Mouse (Mus musculus) midbrain, embryonic 16.5 days (tissue): ENCODE data around the gene Zfp526. TPM values are rescaled to one million over a fixed set of nuclear protein-coding genes. Genes with fewer than 3 reads are reported as not detected.
A peak's percentile ranks its signal among the peaks of the same experiment; 100 is the strongest.

Experiments
- ATAC-seq: fragments of 200-750 bp; cut with Nextera tagmentation; 2 replicates; pipeline ENCODE4 v1.8.0; 2017; ENCODE audit warnings: moderate TSS enrichment
- H3K27ac ChIP-seq: fragments of 300-500 bp; sonication (generic); 2 replicates; pipeline ENCODE4 v1.5.1; 2014; ENCODE audit warnings: mild to moderate bottlenecking, low read length, mixed read lengths
- H3K27me3 ChIP-seq: fragments of 300-500 bp; sonication (generic); 2 replicates; pipeline ENCODE4 v1.6.1; 2014; ENCODE audit warnings: low read depth, low read length, mixed read lengths; ENCODE audit not compliant: control insufficient read depth, insufficient read depth
- H3K36me3 ChIP-seq: fragments of 300-500 bp; sonication (generic); 2 replicates; pipeline ENCODE4 v1.6.1; 2014; ENCODE audit warnings: mild to moderate bottlenecking, low read length, moderate library complexity, mixed read lengths; ENCODE audit not compliant: control insufficient read depth, insufficient read depth
- H3K4me1 ChIP-seq: fragments of 300-500 bp; sonication (generic); 2 replicates; pipeline ENCODE4 v1.6.1; 2014; ENCODE audit warnings: mild to moderate bottlenecking, low read length, mixed read lengths; ENCODE audit not compliant: control insufficient read depth, insufficient read depth
- H3K4me2 ChIP-seq: fragments of 300-500 bp; sonication (generic); 2 replicates; pipeline ENCODE4 v1.6.1; 2014; ENCODE audit warnings: mild to moderate bottlenecking, low read length, mixed read lengths
- H3K4me3 ChIP-seq: fragments of 300-500 bp; sonication (generic); 2 replicates; pipeline ENCODE4 v1.5.1; 2014; ENCODE audit warnings: low read depth, mild to moderate bottlenecking, low read length, moderate library complexity, mixed read lengths
- H3K9ac ChIP-seq: fragments of 300-500 bp; sonication (generic); 2 replicates; pipeline ENCODE4 v1.6.1; 2014; ENCODE audit warnings: low read depth, low read length, mixed read lengths
- H3K9me3 ChIP-seq: fragments of 300-500 bp; sonication (generic); replicated peaks from 2 replicates; pipeline ENCODE4 v1.6.1; 2014; ENCODE audit warnings: mild to moderate bottlenecking, low read length, mixed read lengths; ENCODE audit not compliant: control insufficient read depth, poor library complexity, severe bottlenecking
- WGBS: fragments of 180-500 bp; shearing (Covaris S2); extraction: QIAGEN DNeasy Blood & Tissue Kit; methylation state at CpG from one replicate; pipeline ENCODE4 v1.1.7; 2014; 5-methylcytosine and 5-hydroxymethylcytosine counted together
- polyA plus RNA-seq: library from polyadenylated mRNA; unstranded; fragments of >200 nt; fragmentation: Nextera tagmentation; extraction: Ambion mirVana; gene quantifications from 2 replicates; pipeline ENCODE4 v1.2.1, GENCODE M21; 2015

Zfp526 gene
- polyA plus RNA-seq, 1 experiment from 2014 or later = 1.7 TPM

DNA sequence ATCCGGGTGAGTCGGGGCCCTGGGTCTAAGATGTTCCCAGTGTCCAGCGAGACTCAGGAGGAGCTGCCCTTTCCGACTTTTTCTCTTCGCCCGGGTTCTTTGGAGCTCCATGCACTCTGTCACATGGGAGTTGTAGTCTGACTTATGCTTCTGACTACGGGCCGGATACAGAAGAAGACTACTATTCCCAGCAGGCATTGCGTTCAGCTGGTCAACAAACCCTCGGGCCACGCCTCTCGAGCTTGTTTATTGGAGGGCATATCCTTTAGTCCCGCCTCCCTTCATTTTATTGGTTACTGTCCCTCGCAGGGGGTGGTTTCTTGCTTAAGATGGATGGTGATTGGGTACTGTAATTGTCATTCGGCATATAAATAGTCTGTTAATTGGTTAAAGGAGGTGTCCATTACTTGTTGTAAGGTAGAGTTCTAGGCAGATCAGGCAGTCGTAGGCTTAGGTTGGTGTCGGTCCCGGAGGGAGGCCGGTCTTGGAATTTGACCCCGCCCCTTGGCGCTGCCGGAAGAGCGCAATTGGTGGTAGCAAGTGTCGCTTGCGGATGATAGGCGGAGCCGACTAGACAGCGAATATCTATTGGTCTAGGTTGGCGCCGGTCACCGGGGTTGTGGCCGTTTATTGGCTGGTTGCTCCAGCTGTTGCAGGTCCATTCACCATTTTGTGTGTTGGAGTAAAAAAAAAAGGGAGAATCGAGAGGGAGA is 46.7 kb downstream of the Zfp526 start:
- peaks cover 22% of the 10 kb centered on the region for H3K4me1 ChIP-seq
- no peaks in the 10 kb centered on the region for H3K27me3 ChIP-seq
- peak overlapping the region; percentile 72 for H3K4me2 ChIP-seq
- H3K36me3 ChIP-seq = peaks cover 19% of the 10 kb centered on the region
- WGBS = under 1% methylated on average over 33 of the region's 33 CpGs
- peak overlapping the region; percentile 96 for H3K27ac ChIP-seq
- peak overlapping the region; percentile 86 for H3K4me3 ChIP-seq
- peak; percentile 97 for ATAC-seq
- H3K9ac ChIP-seq = peak overlapping the region; percentile 95
- no peaks in the 10 kb centered on the region for H3K9me3 ChIP-seq

DNA sequence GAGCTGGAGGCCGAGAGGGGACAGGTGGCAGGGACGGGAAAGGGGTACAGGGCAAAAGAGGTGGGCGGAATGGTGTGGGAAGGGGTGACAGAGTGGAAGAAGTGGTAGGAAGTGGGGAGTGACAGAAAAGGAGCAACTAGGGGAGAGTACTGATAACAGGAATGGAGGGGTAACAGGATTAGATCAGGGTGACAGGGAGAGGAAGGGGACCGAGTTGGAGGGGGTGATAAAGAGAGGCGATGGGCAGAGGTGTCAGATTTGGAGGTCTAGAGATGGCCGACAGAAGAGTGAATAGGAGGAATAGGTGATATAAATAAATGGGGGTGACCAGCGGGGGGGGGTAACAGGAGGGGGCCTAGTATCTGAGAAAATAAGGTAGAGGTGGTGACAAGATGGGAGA is 47.4 kb downstream of the Zfp526 start:
- H3K4me1 ChIP-seq = peaks cover 27% of the 10 kb centered on the region
- H3K9ac ChIP-seq = peak overlapping the region; percentile 95
- H3K27me3 ChIP-seq = no peaks in the 10 kb centered on the region
- peak overlapping the region; percentile 71 for H3K4me2 ChIP-seq
- H3K9me3 ChIP-seq = no peaks in the 10 kb centered on the region
- no peak for ATAC-seq
- peak overlapping the region; percentile 86 for H3K4me3 ChIP-seq
- H3K36me3 ChIP-seq = peaks cover 26% of the 10 kb centered on the region
- WGBS = 2% methylated on average over 7 of the region's 7 CpGs
- H3K27ac ChIP-seq = peak overlapping the region; percentile 85

DNA sequence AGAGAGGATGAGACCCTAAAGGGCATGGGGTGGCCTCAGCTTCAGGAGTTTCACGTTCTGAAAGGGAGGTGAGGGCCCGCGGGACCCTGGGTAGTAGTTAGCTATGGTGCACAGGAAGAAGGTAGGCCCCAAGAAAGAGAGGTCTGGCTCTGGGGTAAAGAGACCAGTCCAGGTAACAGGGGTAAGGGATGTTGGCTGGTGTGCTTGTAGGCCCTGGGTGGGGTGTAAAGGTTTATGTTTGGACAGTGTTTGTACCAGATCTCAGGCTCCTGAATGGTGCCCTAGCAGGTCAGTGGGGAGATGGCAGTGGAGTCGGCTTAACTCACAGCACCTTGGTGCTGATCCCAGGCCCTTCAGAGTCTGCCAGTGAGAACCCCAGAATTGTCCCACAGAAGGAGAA is 47.8 kb downstream of the Zfp526 start:
- no peaks in the 10 kb centered on the region for H3K27me3 ChIP-seq
- H3K27ac ChIP-seq = no peak overlapping the region
- H3K36me3 ChIP-seq = peaks cover 27% of the 10 kb centered on the region
- H3K9me3 ChIP-seq = no peaks in the 10 kb centered on the region
- peaks cover 31% of the 10 kb centered on the region for H3K4me1 ChIP-seq
- H3K4me3 ChIP-seq = peak overlapping the region; percentile 86
- ATAC-seq = no peak
- peak overlapping the region; percentile 71 for H3K4me2 ChIP-seq
- peak overlapping the region; percentile 95 for H3K9ac ChIP-seq
- WGBS = 37% methylated on average over 4 of the region's 4 CpGs

DNA sequence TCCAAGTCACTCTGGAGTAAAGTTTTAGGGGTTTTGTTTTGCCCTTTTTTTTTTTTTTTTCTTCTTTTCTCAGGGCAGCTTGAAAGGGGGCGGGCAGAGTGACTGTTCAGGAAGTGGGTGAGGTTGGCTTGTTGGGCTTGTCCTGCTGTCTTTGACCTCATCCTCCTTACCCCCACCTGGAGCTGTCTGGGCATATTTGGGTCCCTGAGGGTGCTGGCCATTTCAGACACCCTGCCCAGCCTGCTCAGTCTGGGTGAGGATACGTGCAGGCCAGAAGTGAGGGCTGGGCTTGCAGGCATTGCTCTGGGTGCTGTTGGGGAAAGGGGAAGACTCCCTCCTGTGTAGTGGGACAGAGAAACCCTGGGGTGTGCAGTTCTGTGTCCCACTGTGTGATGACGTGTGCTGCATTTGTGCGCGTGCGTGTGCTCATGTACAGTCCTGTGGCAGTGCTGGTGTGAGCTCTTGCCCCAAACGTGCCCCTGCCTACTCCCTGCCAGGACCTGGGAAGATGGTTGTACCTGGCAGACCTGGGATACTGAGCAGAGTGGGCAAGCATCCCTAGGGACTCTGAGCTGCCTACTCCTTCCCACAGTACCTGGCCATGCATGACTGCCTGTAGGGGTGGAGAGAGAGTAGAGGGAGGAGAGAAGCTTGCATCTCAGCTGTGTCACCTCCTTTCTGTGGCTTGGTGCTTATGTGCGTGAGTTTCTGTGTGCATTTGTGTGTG is 48.5 kb downstream of the Zfp526 start:
- peak overlapping the region; percentile 86 for H3K4me3 ChIP-seq
- 88% methylated on average over 8 of the region's 8 CpGs for WGBS

DNA sequence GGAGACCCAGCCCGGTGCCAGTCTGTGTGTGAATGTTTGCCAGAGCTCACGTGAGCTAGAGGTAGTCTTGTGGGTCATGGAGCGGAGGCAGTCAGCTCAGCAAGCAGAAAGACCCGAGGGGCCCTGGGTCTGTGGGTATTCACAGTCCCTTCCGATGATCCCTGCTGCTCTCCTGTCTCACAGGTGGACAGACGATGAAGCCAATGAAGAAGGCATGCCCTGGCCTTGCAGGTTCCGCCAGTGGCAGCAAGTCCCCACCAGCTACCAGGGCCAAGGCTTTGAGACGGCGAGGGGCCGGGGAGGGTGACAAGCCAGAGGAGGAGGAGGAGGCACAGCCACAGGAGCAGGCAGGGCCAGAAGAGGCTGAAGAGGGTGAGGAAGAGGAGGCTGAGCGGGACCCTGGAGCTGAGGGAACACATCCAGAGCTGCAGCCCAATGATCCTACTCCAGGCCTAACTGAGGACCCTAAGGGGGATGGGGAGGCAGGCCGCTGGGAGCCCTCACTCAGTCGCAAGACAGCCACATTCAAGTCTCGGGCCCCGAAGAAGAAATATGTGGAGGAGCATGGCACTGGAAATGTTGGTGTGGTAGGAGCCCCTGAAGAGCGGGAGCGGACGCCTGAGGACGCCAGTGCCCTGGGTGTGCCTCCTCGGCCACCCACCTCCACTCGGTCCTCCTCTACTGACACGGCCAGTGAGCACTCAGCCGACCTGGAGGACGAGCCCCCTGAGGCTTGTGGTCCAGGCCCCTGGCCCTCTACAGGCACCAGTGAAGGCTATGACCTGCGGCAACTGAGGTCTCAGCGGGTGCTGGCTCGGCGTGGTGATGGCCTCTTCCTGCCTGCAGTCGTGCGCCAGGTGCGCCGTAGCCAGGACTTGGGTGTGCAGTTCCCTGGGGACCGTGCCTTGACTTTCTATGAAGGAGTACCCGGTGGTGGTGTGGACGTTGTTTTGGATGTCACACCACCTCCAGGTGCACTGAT is 49.7 kb downstream of the Zfp526 start:
- no peaks in the 10 kb centered on the region for H3K9me3 ChIP-seq
- no peak overlapping the region for H3K27ac ChIP-seq
- peaks cover 47% of the 10 kb centered on the region for H3K4me1 ChIP-seq
- H3K36me3 ChIP-seq = peaks cover 27% of the 10 kb centered on the region
- WGBS = 91% methylated on average over 35 of the region's 35 CpGs
- H3K27me3 ChIP-seq = no peaks in the 10 kb centered on the region
- no peak for ATAC-seq
- no peak overlapping the region for H3K4me2 ChIP-seq
- H3K9ac ChIP-seq = no peak overlapping the region
- no peak overlapping the region for H3K4me3 ChIP-seq

More for the DNA sequence above, 48.5 kb downstream of the Zfp526 start:
- peaks cover 36% of the 10 kb centered on the region for H3K4me1 ChIP-seq
- H3K9ac ChIP-seq = peak overlapping the region; percentile 95
- no peak for ATAC-seq
- peaks cover 27% of the 10 kb centered on the region for H3K36me3 ChIP-seq
- H3K27me3 ChIP-seq = no peaks in the 10 kb centered on the region
- H3K27ac ChIP-seq = no peak overlapping the region
- no peaks in the 10 kb centered on the region for H3K9me3 ChIP-seq
- H3K4me2 ChIP-seq = peak overlapping the region; percentile 71

DNA sequence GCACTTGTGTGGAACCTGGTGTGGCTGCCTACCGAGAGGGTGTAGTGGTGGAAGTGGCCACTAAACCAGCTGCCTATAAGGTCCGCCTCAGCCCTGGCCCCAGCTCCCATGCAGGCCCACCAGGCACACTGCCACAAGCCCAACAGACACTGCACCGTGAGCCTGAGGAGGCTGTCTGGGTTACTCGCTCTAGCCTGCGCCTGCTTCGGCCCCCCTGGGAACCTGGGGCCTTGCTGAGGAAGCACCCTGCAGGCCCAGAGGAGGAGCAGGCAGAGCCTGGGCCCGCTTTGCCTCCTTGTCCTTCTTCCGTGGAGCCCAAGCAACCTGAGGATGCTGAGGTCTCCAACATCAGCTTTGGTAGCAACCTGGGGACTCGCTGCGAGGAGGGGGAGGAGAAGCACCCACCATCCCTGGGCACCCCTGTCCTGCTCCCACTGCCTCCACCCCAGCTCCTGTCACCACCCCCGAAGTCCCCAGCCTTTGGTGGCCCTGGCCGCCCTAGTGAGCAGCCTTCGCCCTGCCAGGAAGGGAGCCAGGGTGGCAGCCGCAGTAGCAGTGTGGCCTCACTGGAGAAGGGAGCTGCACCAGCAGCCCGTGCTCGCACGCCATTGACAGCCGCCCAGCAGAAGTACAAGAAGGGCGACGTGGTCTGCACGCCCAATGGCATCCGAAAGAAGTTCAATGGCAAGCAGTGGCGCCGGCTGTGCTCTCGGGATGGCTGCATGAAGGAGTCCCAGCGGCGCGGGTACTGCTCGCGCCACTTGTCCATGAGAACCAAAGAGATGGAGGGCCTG is 50.6 kb downstream of the Zfp526 start:
- WGBS = 93% methylated on average over 30 of the region's 30 CpGs
- H3K4me2 ChIP-seq = no peak overlapping the region
- H3K36me3 ChIP-seq = peaks cover 27% of the 10 kb centered on the region
- H3K27me3 ChIP-seq = no peaks in the 10 kb centered on the region
- H3K27ac ChIP-seq = no peak overlapping the region
- H3K9ac ChIP-seq = no peak overlapping the region
- ATAC-seq = no peak
- peaks cover 50% of the 10 kb centered on the region for H3K4me1 ChIP-seq
- H3K9me3 ChIP-seq = no peaks in the 10 kb centered on the region
- no peak overlapping the region for H3K4me3 ChIP-seq

DNA sequence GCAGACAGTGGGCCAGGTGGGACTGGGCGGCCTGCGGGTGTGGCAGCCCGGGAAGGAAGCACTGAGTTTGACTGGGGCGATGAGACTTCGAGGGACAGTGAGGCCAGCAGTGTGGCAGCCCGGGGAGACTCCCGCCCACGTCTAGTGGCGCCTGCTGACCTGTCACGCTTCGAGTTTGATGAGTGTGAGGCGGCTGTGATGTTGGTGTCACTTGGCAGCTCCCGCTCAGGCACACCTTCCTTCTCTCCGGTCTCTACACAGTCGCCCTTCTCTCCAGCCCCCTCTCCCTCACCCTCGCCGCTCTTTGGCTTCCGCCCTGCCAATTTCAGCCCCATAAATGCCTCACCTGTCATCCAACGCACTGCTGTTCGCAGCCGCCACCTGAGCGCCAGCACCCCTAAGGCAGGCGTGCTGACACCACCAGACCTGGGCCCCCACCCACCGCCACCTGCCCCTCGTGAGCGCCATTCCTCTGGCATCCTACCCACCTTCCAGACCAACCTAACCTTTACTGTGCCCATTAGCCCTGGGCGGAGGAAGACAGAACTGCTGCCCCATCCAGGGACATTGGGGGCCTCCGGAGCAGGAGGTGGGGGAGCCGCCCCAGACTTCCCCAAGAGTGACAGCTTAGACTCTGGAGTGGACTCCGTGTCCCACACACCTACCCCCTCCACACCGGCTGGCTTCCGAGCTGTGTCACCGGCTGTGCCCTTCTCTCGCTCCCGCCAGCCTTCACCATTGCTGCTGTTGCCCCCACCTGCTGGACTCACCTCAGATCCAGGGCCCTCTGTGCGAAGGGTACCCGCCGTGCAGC is 51.4 kb downstream of the Zfp526 start:
- H3K9ac ChIP-seq = no peak overlapping the region
- H3K4me1 ChIP-seq = peaks cover 53% of the 10 kb centered on the region
- H3K4me2 ChIP-seq = no peak overlapping the region
- 90% methylated on average over 35 of the region's 38 CpGs for WGBS
- H3K36me3 ChIP-seq = peaks cover 27% of the 10 kb centered on the region
- no peak for ATAC-seq
- H3K9me3 ChIP-seq = no peaks in the 10 kb centered on the region
- no peaks in the 10 kb centered on the region for H3K27me3 ChIP-seq
- H3K4me3 ChIP-seq = no peak overlapping the region
- H3K27ac ChIP-seq = no peak overlapping the region
